ENCODE assay signal across 23 mouse cellular contexts in genomic region chr11:61397423-61398043, GRCm38 (mm10). TPM values are rescaled to one million over a fixed set of nuclear protein-coding genes. Genes with fewer than 3 reads are reported as not detected.
"Had no signal": no experiment of that assay in that cellular context is flagged by ENCODE, and none has a peak within 500 bp of the region (broad histone marks: within the 10 kb centered on the region; RNA-seq: fewer than 3 reads in every experiment).

No protein-coding gene starts in this region.

RNA-seq across cellular contexts. Expression of gene Slc47a1, which starts 19.4 kb away (rescaled TPM):
- total RNA-seq: hematopoietic stem cell, adult 5-6 weeks had no signal
- polyA plus RNA-seq: hindbrain, embryonic 14.5 days; inflammation-experienced regulatory T-cells, adult 6 months had no signal

RNA-seq across cellular contexts. Expression of gene Slc47a2, which starts 54.9 kb away (rescaled TPM):
- total RNA-seq: heart, postnatal 14 days; heart, postnatal 25 days; heart, postnatal 36 days; hematopoietic stem cell, adult 5-6 weeks; layer of hippocampus, adult 2 months; layer of hippocampus, postnatal 25 days had no signal
- polyA plus RNA-seq: heart, embryonic 10.5 days; heart, embryonic 12.5 days; heart, embryonic 13.5 days; hindbrain, embryonic 10.5 days; hindbrain, embryonic 11.5 days; hindbrain, embryonic 12.5 days; hindbrain, embryonic 14.5 days; hindbrain, embryonic 15.5 days; inflammation-experienced regulatory T-cells, adult 6 months; intestine, embryonic 14.5 days; intestine, embryonic 15.5 days; intestine, embryonic 16.5 days; intestine, postnatal 0 days; kidney, embryonic 14.5 days; kidney, embryonic 15.5 days; large intestine, adult 2 months had no signal

RNA-seq across cellular contexts. Expression of gene Rnf112, which starts 56.4 kb away (rescaled TPM):
- total RNA-seq: heart, postnatal 36 days; hematopoietic stem cell, adult 5-6 weeks had no signal
- polyA plus RNA-seq: heart, postnatal 0 days; inflammation-experienced regulatory T-cells, adult 6 months had no signal
